Mouse (Mus musculus): ENCODE measurements around the gene Nsl1.

The Nsl1 gene

DNA sequence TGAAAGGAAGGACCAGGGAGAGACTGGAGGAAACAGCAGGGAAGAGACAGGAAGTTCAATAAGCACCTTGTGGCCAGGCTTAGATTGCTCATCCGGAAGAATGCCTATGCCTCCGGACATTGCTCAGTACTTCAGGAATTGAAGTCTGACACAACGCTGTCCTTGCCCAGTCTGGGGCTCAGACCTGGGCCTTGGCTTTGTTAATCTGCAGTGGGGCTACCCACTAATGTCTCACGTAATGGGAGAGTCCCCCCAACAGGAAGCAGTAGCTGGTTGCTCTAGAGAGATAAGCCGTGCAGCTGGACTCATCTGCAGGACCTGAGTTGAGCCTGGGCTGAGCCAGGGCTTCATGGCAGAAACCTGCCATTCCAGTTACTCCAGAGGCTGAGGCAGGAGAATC lies 70.1 kb downstream of the Nsl1 start:
- DNase-seq (ENCODE audit: low read depth, low spot score), result no peak

DNA sequence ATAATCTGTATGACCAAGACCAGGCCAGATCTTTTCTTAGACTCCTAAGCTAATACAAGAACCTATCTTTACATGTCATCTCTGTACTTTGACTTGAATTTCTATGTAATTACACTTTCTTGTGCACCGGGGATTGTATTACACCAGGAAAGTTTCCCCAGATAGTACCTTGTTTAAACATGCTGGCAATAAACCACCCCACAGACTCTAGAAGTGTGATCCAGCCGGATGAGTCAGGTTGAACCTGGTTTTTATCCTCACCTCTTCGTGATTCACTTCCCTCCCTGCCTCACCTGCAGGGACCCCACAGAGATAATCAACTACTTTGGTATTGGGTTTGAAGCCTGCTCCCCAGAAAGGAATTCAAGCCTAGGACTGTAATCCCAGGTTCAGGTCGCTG lies 72.6 kb downstream of the Nsl1 start:
- DNase-seq (ENCODE audit: low read depth, low spot score), result no peak
